Mouse (Mus musculus) CH12.LX (cell line): ENCODE results near the gene Mks1. TPM values are rescaled to one million over a fixed set of nuclear protein-coding genes. Genes with fewer than 3 reads are reported as not detected.

Experiments
- DNase-seq: peaks from one replicate; pipeline ENCODE4 v3.0.0-alpha.2; 2013; ENCODE audit errors: extremely low read depth
- H3K27ac ChIP-seq: 2 replicates; pipeline ENCODE4 v1.5.1; 2012; ENCODE audit warnings: low read depth, mild to moderate bottlenecking, control low read depth, moderate library complexity; ENCODE audit not compliant: insufficient read depth
- H3K27me3 ChIP-seq: replicated peaks from 2 replicates; pipeline ENCODE3; 2012; ENCODE audit warnings: inconsistent platforms
- H3K36me3 ChIP-seq, 2 experiments: replicated peaks in 1 of 2; 2 replicates each; pipeline versions ENCODE3 to v1.6.1; 2012; ENCODE audit warnings: inconsistent platforms in 1 of 2, low read length in 1 of 2, mild to moderate bottlenecking in 1 of 2, mixed read lengths in 1 of 2, moderate library complexity in 1 of 2; ENCODE audit not compliant: control insufficient read depth in 1 of 2, insufficient read depth in 1 of 2
- H3K4me1 ChIP-seq, 2 experiments: 2 replicates each; pipeline ENCODE4 v1.6.1; 2012; ENCODE audit warnings: inconsistent platforms in 1 of 2, moderate library complexity in 1 of 2; ENCODE audit not compliant: insufficient read depth in 2 of 2, control insufficient read depth in 1 of 2
- H3K4me2 ChIP-seq: 2 replicates; pipeline ENCODE4 v1.6.1; 2012; ENCODE audit warnings: low read depth, mild to moderate bottlenecking, control low read depth; ENCODE audit not compliant: poor library complexity, insufficient read depth, severe bottlenecking
- H3K4me3 ChIP-seq, 3 experiments: fragments of 150-350 bp in 1 of 3; sonication (generic) in 1 of 3; replicated peaks in 1 of 3; 2 replicates each; pipeline versions ENCODE3 to v1.5.1; 2011 to 2012; ENCODE audit warnings: low read depth in 2 of 3, low read length in 2 of 3, mild to moderate bottlenecking in 2 of 3, moderate library complexity in 2 of 3, control low read depth in 1 of 3, improper control_type of control experiment in 1 of 3, inconsistent platforms in 1 of 3, mixed read lengths in 1 of 3; ENCODE audit not compliant: poor library complexity in 1 of 3
- H3K79me2 ChIP-seq: replicated peaks from 2 replicates; pipeline ENCODE4 v1.6.1; 2012; ENCODE audit warnings: mild to moderate bottlenecking, moderate library complexity; ENCODE audit not compliant: control insufficient read depth, poor library complexity, insufficient read depth, severe bottlenecking; ENCODE audit errors: extremely low read depth
- H3K9ac ChIP-seq: 2 replicates; pipeline ENCODE4 v1.6.1; 2012; ENCODE audit warnings: low read depth, mild to moderate bottlenecking, control low read depth, moderate library complexity; ENCODE audit not compliant: insufficient read depth
- H3K9me3 ChIP-seq: replicated peaks from 2 replicates; pipeline ENCODE3; 2012; ENCODE audit warnings: low read length, inconsistent platforms, mixed read lengths
- CHD2 ChIP-seq: IDR thresholded peaks from 2 replicates; pipeline ENCODE4 v1.6.1; 2011; ENCODE audit warnings: low read length, improper control_type of control experiment
- CTCF ChIP-seq, 2 experiments: IDR thresholded peaks in 1 of 2; conservative IDR thresholded peaks in 1 of 2; 2 replicates each; pipeline ENCODE4 v1.5.1; 2011 to 2012; ENCODE audit warnings: low read depth in 2 of 2, low read length in 2 of 2, improper control_type of control experiment in 1 of 2, inconsistent platforms in 1 of 2, mild to moderate bottlenecking in 1 of 2, moderate library complexity in 1 of 2
- ELF1 ChIP-seq: IDR thresholded peaks from 2 replicates; pipeline ENCODE4 v1.6.1; 2014; ENCODE audit warnings: low read depth, mild to moderate bottlenecking, inconsistent platforms, low read length, improper control_type of control experiment
- EP300 ChIP-seq: IDR thresholded peaks from 2 replicates; pipeline ENCODE4 v1.6.1; 2011; ENCODE audit warnings: low read length, improper control_type of control experiment
- ETS1 ChIP-seq: conservative IDR thresholded peaks from 2 replicates; pipeline ENCODE4 v1.6.1; 2012; ENCODE audit warnings: low read depth, mild to moderate bottlenecking, inconsistent platforms, low read length, improper control_type of control experiment, moderate library complexity
- HCFC1 ChIP-seq: IDR thresholded peaks from 2 replicates; pipeline ENCODE4 v1.6.1; 2012; ENCODE audit warnings: low read depth, mild to moderate bottlenecking, inconsistent platforms, low read length, improper control_type of control experiment
- JUN ChIP-seq: IDR thresholded peaks from 2 replicates; pipeline ENCODE4 v1.6.1; 2011; ENCODE audit warnings: low read depth, mild to moderate bottlenecking, low read length, improper control_type of control experiment, moderate library complexity; ENCODE audit not compliant: insufficient read depth
- JUND ChIP-seq: conservative IDR thresholded peaks from 2 replicates; pipeline ENCODE4 v1.6.1; 2011; ENCODE audit warnings: low read depth, low read length, improper control_type of control experiment
- KAT2A ChIP-seq: IDR thresholded peaks from 2 replicates; pipeline ENCODE4 v1.6.1; 2012; ENCODE audit warnings: low read length, improper control_type of control experiment, inconsistent platforms; ENCODE audit not compliant: insufficient replicate concordance
- MAFK ChIP-seq: IDR thresholded peaks from 2 replicates; pipeline ENCODE4 v1.6.1; 2011; ENCODE audit warnings: low read length, improper control_type of control experiment; ENCODE audit not compliant: insufficient replicate concordance
- NELFE ChIP-seq: IDR thresholded peaks from 2 replicates; pipeline ENCODE4 v1.6.1; 2011; ENCODE audit warnings: low read depth, low read length, improper control_type of control experiment
- PAX5 ChIP-seq: IDR thresholded peaks from 2 replicates; pipeline ENCODE4 v1.6.1; 2012; ENCODE audit warnings: low read length, inconsistent platforms, mixed read lengths
- POLR2AphosphoS2 ChIP-seq: IDR thresholded peaks from 2 replicates; pipeline ENCODE4 v1.6.1; 2011; ENCODE audit warnings: low read depth, low read length, improper control_type of control experiment
- RCOR1 ChIP-seq: conservative IDR thresholded peaks from 2 replicates; pipeline ENCODE4 v1.6.1; 2012; ENCODE audit warnings: low read depth, mild to moderate bottlenecking, inconsistent platforms, low read length, improper control_type of control experiment
- TBP ChIP-seq: conservative IDR thresholded peaks from 2 replicates; pipeline ENCODE4 v1.6.1; 2011; ENCODE audit warnings: low read depth, low read length, improper control_type of control experiment
- TCF12 ChIP-seq: IDR thresholded peaks from 2 replicates; pipeline ENCODE4 v1.6.1; 2014; ENCODE audit warnings: low read depth, mild to moderate bottlenecking, inconsistent platforms, low read length, improper control_type of control experiment
- USF2 ChIP-seq: conservative IDR thresholded peaks from 2 replicates; pipeline ENCODE4 v1.6.1; 2011; ENCODE audit warnings: low read depth, low read length, improper control_type of control experiment
- ZC3H11A ChIP-seq: IDR thresholded peaks from 2 replicates; pipeline ENCODE4 v1.6.1; 2012; ENCODE audit warnings: low read depth, mild to moderate bottlenecking, inconsistent platforms, low read length, improper control_type of control experiment
- ZMIZ1 ChIP-seq: IDR thresholded peaks from 2 replicates; pipeline ENCODE4 v1.6.1; 2012; ENCODE audit warnings: low read depth, mild to moderate bottlenecking, inconsistent platforms, low read length, improper control_type of control experiment
- dilution Hi-C: fragments of 300-500 bp; cut with MboI; formaldehyde crosslinking; loops from 2 replicates; pipeline ENCODE4 v1.14.3; 2020; ENCODE audit warnings: low sequenced_read_pairs; ENCODE audit not compliant: extremely low pct_unique_long_range_greater_than_20kb, extremely low pct_ligation_motif_present
- in situ Hi-C: fragments of 300-500 bp; cut with MboI; formaldehyde crosslinking; loops from 3 replicates; pipeline ENCODE4 v1.14.3; 2019; ENCODE audit warnings: low sequenced_read_pairs, low pct_ligation_motif_present, low pct_unique_long_range_greater_than_20kb, mixed read lengths
- polyA plus RNA-seq: library from polyadenylated mRNA; unstranded; fragments of >175 nt; gene quantifications from 2 replicates; pipeline ENCODE4 v1.2.1, GENCODE M21; 2012; ENCODE audit warnings: low read depth; ENCODE audit not compliant: insufficient read length
- total RNA-seq, 2 experiments: library from RNA; depleted of rRNA; stranded (reverse); fragments of 300-350 nt in 1 of 2; fragments of >200 nt in 1 of 2; gene quantifications; 2 replicates each; pipeline ENCODE4 v1.2.3; 2012 to 2014

Gene Mks1
- total and polyA plus RNA-seq, 3 experiments: 20.4 to 26.3 (median 24.4) TPM

DNA sequence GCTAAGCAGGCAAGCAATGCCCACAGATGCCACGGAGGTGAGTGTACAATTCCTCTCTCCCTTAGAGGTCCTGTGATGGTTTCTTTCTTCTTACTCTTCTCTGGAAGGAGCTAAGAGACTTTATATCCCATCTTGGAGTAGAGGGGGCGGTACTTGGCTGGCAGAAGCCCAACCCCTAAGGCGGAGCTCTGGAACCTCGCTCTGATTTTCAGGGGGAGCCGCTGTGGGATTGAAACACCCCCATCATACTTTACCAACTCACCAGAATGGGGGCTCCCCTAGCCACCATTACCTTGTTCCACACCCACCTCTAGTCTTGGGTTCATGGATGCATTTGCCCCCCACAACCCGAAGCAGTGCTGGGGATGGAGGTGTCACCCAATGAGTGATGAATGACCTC lies 22.4 kb downstream of the Mks1 start, which contains the start of gene Epx:
TSS of gene Epx (minus strand) at position 101 of the 400 bp plus-strand sequence.
- Histone ChIP-seq H3K9ac (no peak within 1 kb of the TSS), H3K36me3 (no peaks in the 10 kb centered on the region), H3K4me1 (peaks cover 5 to 7% of the 10 kb centered on the region in 2 experiments), H3K79me2 (no peaks in the 10 kb centered on the region), H3K9me3 (no peaks in the 10 kb centered on the region), H3K4me3 (no peak within 1 kb of the TSS), H3K27ac (no peak within 1 kb of the TSS), H3K27me3 (peaks cover 11% of the 10 kb centered on the region), H3K4me2 (no peak within 1 kb of the TSS)
- dilution Hi-C loops (no loop called here), in situ Hi-C loops (loop anchor here (5.0 kb wide), 1 partner anchor 73 kb away; no protein-coding TSS in a partner anchor)
- TF ChIP-seq TCF12 (no peak), ZMIZ1 (no peak), NELFE (no peak), PAX5 (no peak), EP300 (no peak), JUND (no peak), RCOR1 (no peak), ETS1 (no peak), ZC3H11A (no peak), ELF1 (no peak), CHD2 (no peak), KAT2A (no peak), MAFK (no peak), HCFC1 (no peak)
- no peak for DNase-seq

DNA sequence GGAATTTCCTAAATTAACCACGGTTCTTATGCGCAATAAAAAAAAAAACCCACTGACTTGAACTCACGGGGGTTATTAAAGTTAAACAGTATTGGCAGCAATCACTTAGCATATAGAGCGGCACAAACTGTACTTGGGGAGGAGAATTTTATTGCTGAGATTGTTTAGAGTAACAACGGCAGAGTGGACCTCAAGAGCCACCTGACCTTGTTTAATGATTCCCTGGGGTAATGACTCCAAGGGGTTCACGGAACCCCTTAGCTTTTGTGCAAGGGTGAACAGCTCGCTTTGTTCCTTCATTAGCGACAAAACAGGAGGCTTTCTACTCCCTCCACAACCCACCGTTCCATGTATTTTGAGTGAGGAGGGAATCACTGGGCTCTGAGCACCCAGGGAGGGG lies 26.8 kb downstream of the Mks1 start:
- peaks cover 19% of the 10 kb centered on the region for H3K27me3 ChIP-seq
- H3K79me2 ChIP-seq: no peaks in the 10 kb centered on the region
- H3K4me3 ChIP-seq: no peak overlapping the region
- TF ChIP-seq CTCF (conservative IDR thresholded peaks at IDR 0.05 in 1 of 2, IDR thresholded peaks at IDR 0.05 in 1 of 2; ENCODE audit: low read depth in 2 of 2, low read length in 2 of 2) (no peak), USF2 (no peak), NELFE (no peak), POLR2AphosphoS2 (no peak), TBP (no peak), JUN (no peak)
- TF ChIP-seq, all 38 proteins: peak for 0
- Histone ChIP-seq H3K4me2 (no peak overlapping the region), H3K27ac (no peak overlapping the region), H3K4me1 (no peaks in the 10 kb centered on the region), H3K9me3 (no peaks in the 10 kb centered on the region), H3K36me3 (no peaks in the 10 kb centered on the region), H3K9ac (no peak overlapping the region)
- in situ Hi-C loops (loop anchor here (5.0 kb wide), 1 partner anchor 78 kb away; no protein-coding TSS in a partner anchor), dilution Hi-C loops (no loop called here)
- no peak for DNase-seq
